Mouse (Mus musculus): Measurements from ENCODE around the gene Tnfrsf1a.
A peak's percentile ranks its signal among the peaks of the same experiment; 100 is the strongest.
"Not testable (repeated sequence)": the region's sequence is repeated elsewhere in the genome, so short reads cannot be mapped to it uniquely, and the experiment has no call there.

Gene Tnfrsf1a

DNA sequence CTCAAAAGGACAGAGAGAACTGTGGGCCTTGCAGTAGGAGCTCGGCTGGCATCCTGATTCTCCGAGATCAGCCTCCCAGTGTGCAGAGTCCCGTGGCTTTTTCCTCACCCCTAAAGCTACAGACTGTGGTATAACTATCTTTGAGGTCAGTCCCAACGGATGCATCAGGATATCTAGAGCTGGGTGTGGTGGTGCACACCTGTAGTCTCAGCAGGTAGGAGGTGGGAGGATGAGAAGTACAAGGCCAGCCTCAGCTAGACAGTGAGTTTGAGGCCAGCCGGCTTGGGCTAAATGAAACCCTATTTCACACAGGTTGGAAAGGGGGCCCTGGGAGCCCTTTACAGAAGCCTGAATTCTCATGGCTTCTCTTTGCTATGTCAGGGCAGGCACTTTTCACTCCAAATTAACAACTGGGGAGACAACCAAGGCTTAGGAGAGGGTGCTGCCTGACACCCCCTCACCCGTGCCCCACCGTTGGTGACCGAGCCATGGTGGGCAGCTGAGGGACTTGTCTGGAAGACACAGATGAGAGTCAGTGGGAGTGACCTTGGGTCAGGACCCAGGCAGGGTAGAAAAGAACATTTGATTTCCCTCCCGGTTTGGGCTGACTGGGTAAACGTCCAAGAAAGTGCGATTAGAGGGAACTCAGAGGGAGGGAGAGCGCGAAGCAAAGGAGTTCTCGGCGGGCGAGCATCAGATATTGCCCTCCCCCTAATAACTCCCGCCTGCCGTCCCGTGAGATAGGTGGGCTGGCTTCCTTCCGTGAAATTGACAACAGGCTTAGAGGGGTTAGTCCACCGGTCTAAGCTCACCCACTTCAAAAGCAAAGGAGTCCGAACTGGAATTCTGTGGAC lies at the start of gene Tnfrsf1a:
Gene Tnfrsf1a (plus strand): TSS at position 642 of the 854 bp plus-strand sequence.
- no peaks in the 10 kb centered on the region; the same call in none of the 2 replicates for H3K27me3 ChIP-seq (ENCODE audit: control insufficient read depth, insufficient read depth, low read length, poor library complexity, severe bottlenecking)
- H3K36me3 ChIP-seq (ENCODE audit: control insufficient read depth, insufficient read depth, low read length, poor library complexity, severe bottlenecking), result no peaks in the 10 kb centered on the region
- DNase-seq (ENCODE audit: low read depth, low spot score), result no peak

DNA sequence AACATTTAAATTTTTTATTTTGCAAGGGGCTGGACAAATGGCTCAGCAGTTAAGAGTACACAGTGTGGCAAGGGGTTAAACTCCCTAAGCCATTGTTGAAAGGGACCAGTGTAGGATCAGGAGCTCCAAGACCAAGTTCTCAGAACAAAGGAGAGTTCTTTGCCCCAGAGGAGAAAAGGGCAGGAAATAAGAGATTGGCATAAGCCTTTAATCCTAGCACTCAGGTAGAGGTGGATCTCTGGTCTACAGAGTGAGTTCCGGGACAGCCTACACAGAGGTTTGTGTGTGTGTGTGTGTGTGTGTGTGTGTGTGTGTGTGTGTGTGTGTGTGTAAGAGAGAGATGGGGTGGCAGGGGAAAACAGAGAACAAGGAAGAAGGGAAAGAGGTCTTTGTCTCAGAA lies 48.2 kb upstream of the Tnfrsf1a start:
- no peak for DNase-seq (ENCODE audit: low read depth, low spot score)
- Histone ChIP-seq H3K36me3 (ENCODE audit: control insufficient read depth, insufficient read depth, low read length, poor library complexity, severe bottlenecking) (no peaks in the 10 kb centered on the region), H3K27me3 (ENCODE audit: control insufficient read depth, insufficient read depth, low read length, poor library complexity, severe bottlenecking) (no peaks in the 10 kb centered on the region)

DNA sequence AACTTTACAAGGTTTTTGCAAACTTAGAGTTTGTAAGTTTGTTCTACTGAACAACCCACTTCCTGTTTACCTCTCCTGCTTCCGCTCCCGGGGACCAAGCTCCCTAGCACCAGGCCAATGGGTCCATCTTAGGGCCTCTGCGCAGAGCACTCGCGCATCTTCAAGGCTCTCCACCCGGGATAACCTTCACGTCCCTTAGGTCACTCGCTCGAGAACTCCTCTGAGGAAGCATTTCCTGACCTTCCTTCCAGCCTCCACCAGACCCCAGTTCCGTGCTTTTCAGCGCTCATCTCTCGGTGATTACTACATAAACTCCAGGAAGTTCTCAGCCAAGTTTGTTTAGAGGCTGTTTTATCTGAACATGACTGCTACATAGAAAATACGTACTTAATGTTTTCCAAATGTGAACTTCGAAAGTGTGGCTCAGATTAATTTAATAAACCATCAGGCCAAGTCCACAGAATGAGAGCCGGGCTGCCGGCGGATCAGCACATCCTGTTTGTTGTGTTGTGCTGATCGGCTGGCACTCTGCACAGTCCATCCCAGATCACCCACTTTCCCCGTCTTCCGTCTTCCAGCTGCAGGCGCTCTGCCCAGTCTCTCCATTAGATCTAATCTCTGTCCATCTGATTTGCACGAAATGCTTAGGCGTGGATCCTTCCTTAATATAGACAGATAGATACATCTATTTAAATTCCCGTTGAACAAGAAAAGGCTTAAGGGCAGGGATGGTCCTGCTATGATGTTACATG lies 46.8 kb upstream of the Tnfrsf1a start:
- DNase-seq (ENCODE audit: low read depth, low spot score), result no peak
- no peaks in the 10 kb centered on the region for H3K36me3 ChIP-seq (ENCODE audit: control insufficient read depth, insufficient read depth, low read length, poor library complexity, severe bottlenecking)
- H3K27me3 ChIP-seq (ENCODE audit: control insufficient read depth, insufficient read depth, low read length, poor library complexity, severe bottlenecking), result no peaks in the 10 kb centered on the region

DNA sequence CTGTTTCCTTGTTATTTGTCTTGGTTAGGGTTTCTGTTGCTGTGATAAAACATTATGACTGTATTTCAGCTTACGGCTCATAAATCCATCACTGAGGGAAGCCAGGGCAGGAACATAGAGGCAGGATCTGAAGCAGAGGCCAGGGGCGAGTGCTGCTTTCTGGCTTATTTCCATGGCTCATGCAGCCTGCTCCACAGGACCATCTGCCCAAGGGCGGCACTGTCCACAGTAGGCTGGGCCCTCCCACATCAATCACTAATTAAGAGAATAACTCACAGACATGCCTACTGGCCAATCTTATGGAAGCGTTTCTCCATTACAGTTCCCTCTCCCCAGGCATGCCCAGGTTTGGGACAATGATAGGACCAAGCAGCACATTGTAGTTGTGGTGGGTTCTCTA lies 45.9 kb upstream of the Tnfrsf1a start:
- Histone ChIP-seq H3K36me3 (ENCODE audit: control insufficient read depth, insufficient read depth, low read length, poor library complexity, severe bottlenecking) (no peaks in the 10 kb centered on the region), H3K27me3 (ENCODE audit: control insufficient read depth, insufficient read depth, low read length, poor library complexity, severe bottlenecking) (no peaks in the 10 kb centered on the region)
- DNase-seq (ENCODE audit: low read depth, low spot score), result no peak

DNA sequence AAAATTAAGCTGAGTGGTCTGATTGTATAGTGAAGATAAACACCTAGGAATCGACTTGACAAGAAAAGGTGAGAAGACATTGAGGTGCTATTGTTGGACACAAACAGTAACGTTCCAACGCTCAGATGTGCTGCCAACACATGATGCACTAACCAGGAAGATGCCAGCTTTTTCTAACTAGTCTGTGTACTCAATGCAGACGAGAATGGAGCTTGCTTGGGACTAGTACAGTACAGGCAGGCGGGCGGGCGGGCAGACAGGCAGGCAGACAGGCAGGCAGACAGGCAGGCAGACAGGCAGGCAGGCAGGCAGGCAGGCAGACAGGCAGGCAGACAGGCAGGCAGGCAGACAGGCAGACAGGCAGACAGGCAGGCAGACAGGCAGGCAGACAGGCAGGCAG lies 44.8 kb upstream of the Tnfrsf1a start:
- H3K36me3 ChIP-seq (ENCODE audit: control insufficient read depth, insufficient read depth, low read length, poor library complexity, severe bottlenecking); DNase-seq (ENCODE audit: low read depth, low spot score); H3K27me3 ChIP-seq (ENCODE audit: control insufficient read depth, insufficient read depth, low read length, poor library complexity, severe bottlenecking): not testable (repeated sequence)

GRCm38 (mm10) chr6:125305465-125305864 lies 43.7 kb upstream of the Tnfrsf1a start:
- no peak for DNase-seq (ENCODE audit: low read depth, low spot score)
- Histone ChIP-seq H3K27me3 (ENCODE audit: control insufficient read depth, insufficient read depth, low read length, poor library complexity, severe bottlenecking) (no peaks in the 10 kb centered on the region), H3K36me3 (ENCODE audit: control insufficient read depth, insufficient read depth, low read length, poor library complexity, severe bottlenecking) (no peaks in the 10 kb centered on the region)

GRCm38 (mm10) chr6:125307091-125307490 lies 42.1 kb upstream of the Tnfrsf1a start:
- Histone ChIP-seq H3K27me3 (ENCODE audit: control insufficient read depth, insufficient read depth, low read length, poor library complexity, severe bottlenecking) (no peaks in the 10 kb centered on the region), H3K36me3 (ENCODE audit: control insufficient read depth, insufficient read depth, low read length, poor library complexity, severe bottlenecking) (no peaks in the 10 kb centered on the region)
- DNase-seq (ENCODE audit: low read depth, low spot score), result no peak

GRCm38 (mm10) chr6:125308921-125309320 lies 40.2 kb upstream of the Tnfrsf1a start:
- DNase-seq (ENCODE audit: low read depth, low spot score), result no peak
- Histone ChIP-seq H3K27me3 (ENCODE audit: control insufficient read depth, insufficient read depth, low read length, poor library complexity, severe bottlenecking) (no peaks in the 10 kb centered on the region), H3K36me3 (ENCODE audit: control insufficient read depth, insufficient read depth, low read length, poor library complexity, severe bottlenecking) (no peaks in the 10 kb centered on the region)

DNA sequence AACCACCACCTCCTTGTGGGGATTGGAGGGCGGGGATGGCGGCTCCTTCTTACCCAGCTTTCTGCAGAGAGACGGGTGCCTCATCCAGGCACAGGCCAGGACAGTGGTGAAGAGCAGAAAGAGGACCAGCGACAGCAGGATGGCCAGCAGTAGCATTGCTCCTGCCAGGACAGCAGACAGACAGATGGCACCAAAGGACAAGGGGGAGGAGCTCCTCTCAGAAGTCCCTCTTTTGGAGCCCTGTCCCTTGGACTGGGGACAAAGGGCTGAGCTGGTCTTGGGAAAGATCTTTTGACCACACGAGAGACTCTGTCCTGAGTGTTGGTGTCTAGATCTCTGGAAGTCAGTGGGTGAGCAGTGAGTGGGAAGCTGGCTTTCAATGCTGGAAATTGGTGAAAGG lies 39.8 kb upstream of the Tnfrsf1a start:
- no peak for DNase-seq (ENCODE audit: low read depth, low spot score)
- H3K27me3 ChIP-seq (ENCODE audit: control insufficient read depth, insufficient read depth, low read length, poor library complexity, severe bottlenecking), result no peaks in the 10 kb centered on the region
- no peaks in the 10 kb centered on the region for H3K36me3 ChIP-seq (ENCODE audit: control insufficient read depth, insufficient read depth, low read length, poor library complexity, severe bottlenecking)

DNA sequence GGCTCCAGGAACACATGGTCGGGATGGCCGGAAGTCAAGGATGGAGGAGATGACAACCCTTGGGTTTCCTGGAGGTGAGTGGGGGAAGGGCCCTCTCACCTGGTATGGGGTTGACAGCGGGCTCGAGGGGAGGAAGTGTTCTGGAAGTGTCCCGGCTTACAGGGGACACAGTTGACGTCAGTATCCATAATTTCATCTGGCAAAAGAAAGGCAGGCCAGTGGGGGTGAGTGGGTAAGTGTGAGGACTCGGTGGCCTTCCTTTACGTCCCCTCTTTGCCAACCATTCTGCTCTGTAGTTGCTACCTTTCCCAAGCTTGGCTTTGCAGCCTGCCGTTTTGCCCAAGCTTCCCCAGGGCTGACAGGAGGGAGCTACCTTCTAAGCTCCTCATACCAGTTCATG lies 37.0 kb upstream of the Tnfrsf1a start:
- no peaks in the 10 kb centered on the region for H3K27me3 ChIP-seq (ENCODE audit: control insufficient read depth, insufficient read depth, low read length, poor library complexity, severe bottlenecking)
- DNase-seq (ENCODE audit: low read depth, low spot score), result no peak
- no peaks in the 10 kb centered on the region for H3K36me3 ChIP-seq (ENCODE audit: control insufficient read depth, insufficient read depth, low read length, poor library complexity, severe bottlenecking)

- no peaks in the 10 kb centered on the region for H3K36me3 ChIP-seq (ENCODE audit: control insufficient read depth, insufficient read depth, low read length, poor library complexity, severe bottlenecking)
- H3K27me3 ChIP-seq (ENCODE audit: control insufficient read depth, insufficient read depth, low read length, poor library complexity, severe bottlenecking), result no peaks in the 10 kb centered on the region
- no peak for DNase-seq (ENCODE audit: low read depth, low spot score)
Measured at GRCm38 (mm10) chr6:125312581-125313355, 36.4 kb upstream of the Tnfrsf1a start.

DNA sequence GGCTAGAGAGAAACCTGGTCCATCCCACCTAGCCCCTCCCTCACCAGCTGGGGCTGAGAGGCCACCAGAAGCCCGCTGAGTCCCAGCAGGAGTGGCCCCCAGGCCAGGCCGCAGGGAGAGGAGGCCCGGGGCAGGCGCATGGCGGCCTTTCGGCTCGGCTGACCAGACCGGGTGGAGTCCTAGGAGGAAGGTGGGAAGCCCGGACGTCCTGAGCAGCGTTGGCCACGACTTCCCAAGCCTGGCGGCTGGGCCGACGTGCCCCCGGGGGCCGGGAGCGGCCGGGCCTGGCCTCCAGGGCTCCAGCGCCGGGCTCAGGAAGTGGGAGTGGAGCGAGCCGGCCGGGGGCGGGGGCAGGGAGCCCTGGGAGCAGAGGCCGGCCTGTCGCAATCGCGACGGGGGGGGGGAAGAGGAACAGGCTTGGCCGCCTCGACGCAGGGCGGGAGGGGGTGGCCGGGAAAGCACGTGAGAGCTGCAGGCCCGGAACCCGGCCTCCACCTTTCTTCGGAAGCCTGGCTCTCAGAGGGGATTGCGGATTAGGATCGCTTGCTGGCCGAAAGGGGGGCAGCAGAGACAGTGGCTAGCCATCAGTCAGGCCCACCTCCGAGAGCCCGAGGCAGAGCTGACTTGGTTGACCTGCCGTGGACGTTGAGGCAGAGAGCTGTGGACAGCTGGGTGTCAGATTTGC lies 35.5 kb upstream of the Tnfrsf1a start, which contains the start of gene Ltbr:
Gene Ltbr (minus strand): TSS at position 340 of the 685 bp plus-strand sequence.
- Histone ChIP-seq H3K36me3 (ENCODE audit: control insufficient read depth, insufficient read depth, low read length, poor library complexity, severe bottlenecking) (no peaks in the 10 kb centered on the region), H3K27me3 (ENCODE audit: control insufficient read depth, insufficient read depth, low read length, poor library complexity, severe bottlenecking) (no peaks in the 10 kb centered on the region)
- DNase-seq (ENCODE audit: low read depth, low spot score), result peak; percentile 38

DNA sequence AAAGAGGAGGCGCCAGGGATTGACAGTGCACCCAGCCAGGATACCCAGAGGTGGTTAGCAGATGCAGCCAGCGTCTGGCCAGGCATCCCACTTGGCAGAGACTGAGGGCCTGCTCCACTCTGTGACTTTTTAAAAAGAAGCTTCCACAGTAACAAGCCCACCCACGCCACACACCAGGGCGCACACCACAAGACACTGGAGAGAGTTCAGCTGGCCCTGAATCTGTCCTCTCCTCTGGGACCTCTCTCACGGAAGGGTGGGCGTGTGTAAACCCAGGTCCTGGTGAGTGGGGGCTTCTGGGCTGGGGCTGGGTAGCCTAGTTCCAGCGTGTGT lies 35.0 kb upstream of the Tnfrsf1a start:
- Histone ChIP-seq H3K27me3 (ENCODE audit: control insufficient read depth, insufficient read depth, low read length, poor library complexity, severe bottlenecking) (no peaks in the 10 kb centered on the region), H3K36me3 (ENCODE audit: control insufficient read depth, insufficient read depth, low read length, poor library complexity, severe bottlenecking) (no peaks in the 10 kb centered on the region)
- no peak for DNase-seq (ENCODE audit: low read depth, low spot score)

DNA sequence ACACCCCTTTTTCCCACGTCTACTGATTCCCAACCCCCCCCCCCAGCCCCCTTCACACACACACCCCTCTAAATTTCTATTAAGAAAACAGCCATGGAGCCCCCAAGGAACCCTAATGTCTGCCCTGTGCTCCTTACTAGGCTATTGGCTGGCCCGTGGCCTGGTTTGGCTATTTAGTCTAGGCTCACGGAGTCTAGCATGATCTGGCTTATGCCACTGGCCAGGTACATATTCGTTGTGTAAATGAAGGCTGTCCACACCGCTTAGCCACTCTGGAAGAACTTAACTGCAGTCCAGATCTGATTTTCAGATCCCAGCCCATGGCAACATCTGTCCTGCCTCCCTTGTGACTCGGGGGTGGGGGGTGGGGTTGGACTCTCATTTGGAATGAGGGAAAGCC lies 34.4 kb upstream of the Tnfrsf1a start:
- no peak for DNase-seq (ENCODE audit: low read depth, low spot score)
- H3K36me3 ChIP-seq (ENCODE audit: control insufficient read depth, insufficient read depth, low read length, poor library complexity, severe bottlenecking), result no peaks in the 10 kb centered on the region
- no peaks in the 10 kb centered on the region for H3K27me3 ChIP-seq (ENCODE audit: control insufficient read depth, insufficient read depth, low read length, poor library complexity, severe bottlenecking)

All from splenic B cell, adult 2 months (primary cell).